Mouse (Mus musculus) gastrocnemius, postnatal 36 days (tissue): Measurements from ENCODE around the gene Haus6. TPM values are rescaled to one million over a fixed set of nuclear protein-coding genes. Genes with fewer than 3 reads are reported as not detected.

ENCODE experiments used
- DNase-seq, 2 experiments: peaks; one replicate each; pipeline ENCODE4 v3.0.0; 2022
- intact Hi-C: fragments of 180-260 bp; cut with DNase I; formaldehyde crosslinking; loops from one replicate; pipeline ENCODE4 v1.15.1; 2025
- total RNA-seq, 2 experiments: library from RNA; stranded (reverse); gene quantifications; 2 replicates each; pipeline ENCODE4 v1.2.3; 2021

The Haus6 gene
- total RNA-seq, 2 experiments from 2014 or later = 4.6 to 5.7 TPM

GRCm38 (mm10) chr4:86576120-86576541 is 35.7 kb downstream of the Haus6 start:
- no peak for DNase-seq
- intact Hi-C loops = loop anchor here (5.0 kb wide), 1 partner anchor 36 kb away; the partner anchor contains the start of gene Haus6

- DNase-seq = peak; percentile 94 to 95
- intact Hi-C loops = loop anchor here (2.0 to 5.0 kb wide), 2 partner anchors 37 to 119 kb away; partner anchors contain the start of gene Haus6
Observed at GRCm38 (mm10) chr4:86575283-86575983, 36.4 kb downstream of the Haus6 start, which contains the start of gene Rraga. Rraga (plus strand) TSS chr4:86575668.

GRCm38 (mm10) chr4:86574939-86575282 is 36.9 kb downstream of the Haus6 start:
- intact Hi-C loops = loop anchor here (2.0 to 5.0 kb wide), 2 partner anchors 37 to 120 kb away; partner anchors contain the start of gene Haus6
- no peak for DNase-seq

GRCm38 (mm10) chr4:86561061-86561460 is 50.8 kb downstream of the Haus6 start:
- intact Hi-C loops = no loop called here
- no peak for DNase-seq

GRCm38 (mm10) chr4:86559006-86559405 is 52.8 kb downstream of the Haus6 start:
- intact Hi-C loops = loop anchor here (5.0 kb wide), 1 partner anchor 727 kb away; no protein-coding TSS in a partner anchor
- DNase-seq = no peak

GRCm38 (mm10) chr4:86558228-86558627 is 53.6 kb downstream of the Haus6 start, which contains the start of gene Saxo1:
Saxo1 (minus strand) TSS chr4:86558328.
- no peak for DNase-seq
- intact Hi-C loops = loop anchor here (5.0 kb wide), 1 partner anchor 726 kb away; no protein-coding TSS in a partner anchor

GRCm38 (mm10) chr4:86557371-86557770 is 54.5 kb downstream of the Haus6 start:
- intact Hi-C loops = loop anchor here (5.0 kb wide), 1 partner anchor 725 kb away; no protein-coding TSS in a partner anchor
- DNase-seq = no peak

- intact Hi-C loops = loop anchor here (5.0 kb wide), 1 partner anchor 723 kb away; no protein-coding TSS in a partner anchor
- no peak for DNase-seq
Observed at GRCm38 (mm10) chr4:86555035-86555707, 56.7 kb downstream of the Haus6 start.

- DNase-seq = no peak
- intact Hi-C loops = loop anchor here (10.0 kb wide), 1 partner anchor 214 kb away; no protein-coding TSS in a partner anchor
Observed at GRCm38 (mm10) chr4:86548332-86548731, 63.5 kb downstream of the Haus6 start.

- DNase-seq = no peak
- intact Hi-C loops = loop anchor here (10.0 kb wide), 1 partner anchor 211 kb away; no protein-coding TSS in a partner anchor
Observed at GRCm38 (mm10) chr4:86545615-86546014, 66.2 kb downstream of the Haus6 start.

GRCm38 (mm10) chr4:86543999-86544398 is 67.9 kb downstream of the Haus6 start:
- intact Hi-C loops = loop anchor here (10.0 kb wide), 1 partner anchor 209 kb away; no protein-coding TSS in a partner anchor

GRCm38 (mm10) chr4:86541573-86541972 is 70.3 kb downstream of the Haus6 start:
- DNase-seq = no peak
- intact Hi-C loops = loop anchor here (10.0 kb wide), 1 partner anchor 207 kb away; no protein-coding TSS in a partner anchor

More at GRCm38 (mm10) chr4:86543999-86544398, 67.9 kb downstream of the Haus6 start:
- DNase-seq = no peak

- DNase-seq = no peak
- intact Hi-C loops = no loop called here
Observed at GRCm38 (mm10) chr4:86538936-86539335, 72.9 kb downstream of the Haus6 start.

- no peak for DNase-seq
- intact Hi-C loops = no loop called here
Observed at GRCm38 (mm10) chr4:86537972-86538371, 73.9 kb downstream of the Haus6 start.

- DNase-seq = no peak
- intact Hi-C loops = no loop called here
Observed at GRCm38 (mm10) chr4:86534091-86534481, 77.8 kb downstream of the Haus6 start.

GRCm38 (mm10) chr4:86533406-86534090 is 78.3 kb downstream of the Haus6 start:
- no peak for DNase-seq
- intact Hi-C loops = no loop called here

GRCm38 (mm10) chr4:86529161-86529560 is 82.7 kb downstream of the Haus6 start:
- intact Hi-C loops = no loop called here

More at GRCm38 (mm10) chr4:86529161-86529560, 82.7 kb downstream of the Haus6 start:
- DNase-seq = no peak
